Mouse (Mus musculus): ENCODE results near the gene Plcb2. TPM values are rescaled to one million over a fixed set of nuclear protein-coding genes. Genes with fewer than 3 reads are reported as not detected.

Plcb2 gene
- total and polyA plus RNA-seq, 2 experiments from 2014 or later: 0.63 to 2.4 TPM

DNA sequence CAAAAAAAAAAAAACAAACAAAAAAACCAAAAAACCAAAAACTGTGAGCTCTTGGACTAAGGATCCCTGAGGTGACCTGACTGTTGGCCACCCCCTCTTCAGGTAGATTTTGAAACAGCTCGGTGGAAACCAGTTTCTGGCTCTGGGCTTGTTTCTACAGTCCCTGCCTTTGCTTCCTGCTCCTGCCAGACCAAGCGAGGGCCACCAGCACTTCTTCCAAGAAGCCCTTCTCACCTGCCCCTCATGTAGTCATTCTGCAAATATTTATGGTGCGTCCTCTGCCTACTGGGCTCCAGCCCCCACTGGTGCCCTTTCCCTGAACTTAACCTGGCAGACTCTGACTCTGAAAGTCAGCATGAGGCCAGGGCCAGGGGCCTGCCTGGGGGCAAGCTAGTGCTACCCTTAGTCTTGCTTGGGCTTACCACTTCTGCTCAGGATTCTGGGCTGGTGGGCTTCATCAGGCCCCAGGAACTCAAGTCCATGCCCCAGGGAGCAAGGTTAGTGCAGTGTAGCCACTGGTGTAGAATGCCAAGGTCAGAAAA lies 63.2 kb downstream of the Plcb2 start:
- DNase-seq (ENCODE audit: low spot score): no peak
- ATAC-seq (ENCODE audit: low FRiP score): no peak
- Histone ChIP-seq H3K4me2 (ENCODE audit: low read depth, low read length, poor library complexity, severe bottlenecking) (peak overlapping the region; percentile 79), H3K9me3 (ENCODE audit: low read length) (no peaks in the 10 kb centered on the region), H3K4me3 (ENCODE audit: low read depth, low read length) (peak overlapping the region; percentile 50), H3K27ac (ENCODE audit: low read depth, low read length) (no peak overlapping the region), H3K9ac (replicated peaks; ENCODE audit: low read length, poor library complexity, severe bottlenecking) (no peak overlapping the region), H3K27me3 (ENCODE audit: insufficient read depth, low read length) (no peaks in the 10 kb centered on the region), H3K4me1 (ENCODE audit: insufficient read depth, low read length) (peaks cover 26% of the 10 kb centered on the region; the same call in 1 of the 2 replicates), H3K36me3 (ENCODE audit: insufficient read depth, low read length) (no peaks in the 10 kb centered on the region)
- no peak for TF ChIP-seq CTCF (IDR thresholded peaks at IDR 0.05)
- WGBS: 75% methylated on average over 3 of the region's 3 CpGs

DNA sequence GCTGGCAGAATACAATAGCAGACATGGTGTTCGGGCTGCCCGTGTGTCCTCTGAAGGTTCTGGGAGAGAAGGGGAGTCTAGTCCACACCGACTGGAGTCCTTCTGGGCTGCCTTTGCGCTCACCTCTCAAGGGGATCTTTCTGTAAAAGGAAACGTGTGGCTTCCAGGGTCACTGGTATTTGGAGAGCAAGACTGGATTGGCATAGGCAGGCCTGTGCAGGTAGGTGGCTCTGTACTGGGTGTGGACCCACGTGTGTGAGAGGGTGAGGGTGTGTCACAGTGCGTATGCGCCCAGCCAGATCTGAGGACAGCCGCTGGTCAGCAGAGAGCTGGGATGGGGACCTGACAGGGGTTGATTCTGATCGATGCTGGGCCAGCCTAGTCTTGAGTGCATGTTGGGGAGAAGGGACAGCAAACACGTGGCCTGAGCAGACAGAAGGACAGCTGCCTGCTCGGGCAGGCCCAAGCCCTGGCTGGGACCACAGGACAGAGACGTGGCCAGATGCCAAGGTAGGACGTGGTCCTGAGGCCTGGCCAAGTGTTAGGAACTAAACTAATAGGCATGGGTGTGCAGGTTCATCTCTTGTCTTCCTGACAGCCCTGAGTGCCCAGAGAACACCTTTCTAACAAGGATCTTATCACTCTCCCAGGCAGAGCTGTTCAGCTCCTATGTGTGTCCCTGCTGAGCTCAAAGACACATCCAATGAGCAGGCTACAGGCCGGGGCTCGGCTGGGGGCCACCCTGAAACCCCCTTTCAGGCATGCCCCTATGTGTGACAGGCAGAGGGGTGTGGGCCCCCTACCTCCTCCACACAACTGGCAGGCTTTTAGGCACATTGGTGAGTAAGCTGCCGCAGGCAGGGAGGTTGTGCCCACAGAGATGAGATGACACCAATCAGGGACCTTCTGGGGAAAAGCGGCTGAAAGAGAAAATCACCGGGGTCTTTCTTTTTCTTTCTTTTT lies 64.2 kb downstream of the Plcb2 start:
- peak overlapping the region; percentile 88 for H3K27ac ChIP-seq (ENCODE audit: low read depth, low read length)
- no peak for DNase-seq (ENCODE audit: low spot score)

DNA sequence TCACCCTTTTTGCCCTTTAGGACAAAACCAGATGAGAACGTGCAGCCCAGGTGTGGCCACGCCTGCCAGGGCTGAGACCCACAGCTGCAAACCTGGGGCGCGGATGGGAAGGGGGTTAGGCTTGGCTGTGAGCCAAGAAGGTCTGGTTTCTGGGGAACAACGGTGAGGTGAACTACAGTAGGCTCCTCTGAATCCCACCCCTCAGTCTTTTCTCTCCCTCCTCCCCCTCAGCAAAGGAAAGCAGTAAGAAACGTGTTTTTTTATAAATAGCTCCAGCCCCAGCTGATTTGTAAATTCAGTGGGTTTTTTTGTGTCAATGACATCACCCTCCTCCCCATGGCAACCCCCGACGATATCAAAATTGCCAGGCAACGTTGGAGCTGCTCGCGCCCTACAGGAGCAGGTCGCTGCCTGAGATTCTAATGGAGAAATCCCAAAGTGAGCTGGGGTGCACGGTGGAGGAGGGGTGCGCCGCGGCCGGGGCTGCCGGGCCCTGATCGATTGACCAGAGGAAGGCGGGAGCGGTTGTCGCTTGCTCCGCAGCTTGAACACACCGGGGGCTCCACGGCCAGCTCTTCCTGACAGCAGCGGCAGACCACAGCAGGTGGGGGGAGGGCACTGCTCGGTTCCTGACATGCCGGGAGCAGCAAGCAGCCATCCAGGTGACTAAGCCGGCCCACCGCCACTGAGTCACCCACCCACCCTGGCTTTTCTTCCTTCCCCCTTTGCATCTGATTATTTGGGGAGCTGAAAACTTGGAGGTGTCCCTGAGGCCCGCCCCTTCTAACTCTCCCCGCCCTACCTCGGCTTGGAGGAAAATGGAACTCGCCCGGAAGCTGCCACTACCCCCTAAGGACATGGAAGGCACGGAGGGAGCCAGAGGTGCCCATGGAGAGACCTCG lies 65.1 kb downstream of the Plcb2 start, which contains the start of gene Pak6:
Gene Pak6 (plus strand): TSS at position 402 of the 902 bp plus-strand sequence.
- Histone ChIP-seq H3K36me3 (ENCODE audit: insufficient read depth, low read length) (no peaks in the 10 kb centered on the region), H3K9ac (replicated peaks; ENCODE audit: low read length, poor library complexity, severe bottlenecking) (peak within 1 kb of the TSS; percentile 62), H3K9me3 (ENCODE audit: low read length) (no peaks in the 10 kb centered on the region), H3K4me2 (ENCODE audit: low read depth, low read length, poor library complexity, severe bottlenecking) (peak within 1 kb of the TSS; percentile 79), H3K27me3 (ENCODE audit: insufficient read depth, low read length) (no peaks in the 10 kb centered on the region), H3K4me1 (ENCODE audit: insufficient read depth, low read length) (peaks cover 23% of the 10 kb centered on the region), H3K27ac (ENCODE audit: low read depth, low read length) (peak within 1 kb of the TSS; percentile 88), H3K4me3 (ENCODE audit: low read depth, low read length) (peak within 1 kb of the TSS; percentile 50)
- ATAC-seq (ENCODE audit: low FRiP score) (peak; percentile 76), DNase-seq (ENCODE audit: low spot score) (peak; percentile 67)
- 1% methylated on average over 35 of the region's 37 CpGs for WGBS
- no peak for TF ChIP-seq CTCF (IDR thresholded peaks at IDR 0.05)

More for the DNA sequence above, 64.2 kb downstream of the Plcb2 start:
- 33% methylated on average over 19 of the region's 19 CpGs for WGBS
- peak; percentile 43 for TF ChIP-seq CTCF (IDR thresholded peaks at IDR 0.05)
- Histone ChIP-seq H3K4me1 (ENCODE audit: insufficient read depth, low read length) (peaks cover 23% of the 10 kb centered on the region), H3K36me3 (ENCODE audit: insufficient read depth, low read length) (no peaks in the 10 kb centered on the region), H3K27me3 (ENCODE audit: insufficient read depth, low read length) (no peaks in the 10 kb centered on the region), H3K9me3 (ENCODE audit: low read length) (no peaks in the 10 kb centered on the region), H3K4me2 (ENCODE audit: low read depth, low read length, poor library complexity, severe bottlenecking) (peak overlapping the region; percentile 79), H3K4me3 (ENCODE audit: low read depth, low read length) (peak overlapping the region; percentile 50), H3K9ac (replicated peaks; ENCODE audit: low read length, poor library complexity, severe bottlenecking) (peak overlapping the region; percentile 62)
- peak; percentile 47 for ATAC-seq (ENCODE audit: low FRiP score)

DNA sequence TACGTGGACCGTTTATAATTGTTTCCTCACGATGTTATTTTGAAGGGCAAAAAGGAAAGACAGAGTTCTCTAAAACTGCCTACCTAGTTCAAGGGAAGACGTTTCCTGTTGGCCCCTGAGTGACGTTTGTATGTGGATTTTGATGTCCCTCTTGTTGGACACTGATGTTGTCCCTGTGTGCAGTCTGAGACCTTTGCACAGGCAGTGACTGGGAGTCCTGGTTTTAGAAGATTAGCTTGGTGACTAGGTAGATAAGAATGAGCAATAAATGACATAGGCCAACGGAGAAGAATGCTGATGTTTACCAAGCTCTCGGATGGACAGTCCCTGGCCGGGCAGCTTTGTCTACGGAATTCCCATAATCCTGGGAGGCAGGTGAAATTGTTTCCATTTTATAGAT lies 66.3 kb downstream of the Plcb2 start:
- peaks cover 23% of the 10 kb centered on the region for H3K4me1 ChIP-seq (ENCODE audit: insufficient read depth, low read length)
- DNase-seq (ENCODE audit: low spot score) (no peak), ATAC-seq (ENCODE audit: low FRiP score) (no peak)
- H3K27me3 ChIP-seq (ENCODE audit: insufficient read depth, low read length): no peaks in the 10 kb centered on the region
- no peaks in the 10 kb centered on the region for H3K36me3 ChIP-seq (ENCODE audit: insufficient read depth, low read length)
- H3K9me3 ChIP-seq (ENCODE audit: low read length): no peaks in the 10 kb centered on the region
- no peak overlapping the region for H3K9ac ChIP-seq (replicated peaks; ENCODE audit: low read length, poor library complexity, severe bottlenecking)
- TF ChIP-seq CTCF (IDR thresholded peaks at IDR 0.05): no peak
- H3K27ac ChIP-seq (ENCODE audit: low read depth, low read length): 0 out of 2 replicates have a peak overlapping the region, but pooled peaks have one; percentile 88
- H3K4me2 ChIP-seq (ENCODE audit: low read depth, low read length, poor library complexity, severe bottlenecking): no peak overlapping the region
- no peak overlapping the region for H3K4me3 ChIP-seq (ENCODE audit: low read depth, low read length)
- 81% methylated on average over 9 of the region's 9 CpGs for WGBS

DNA sequence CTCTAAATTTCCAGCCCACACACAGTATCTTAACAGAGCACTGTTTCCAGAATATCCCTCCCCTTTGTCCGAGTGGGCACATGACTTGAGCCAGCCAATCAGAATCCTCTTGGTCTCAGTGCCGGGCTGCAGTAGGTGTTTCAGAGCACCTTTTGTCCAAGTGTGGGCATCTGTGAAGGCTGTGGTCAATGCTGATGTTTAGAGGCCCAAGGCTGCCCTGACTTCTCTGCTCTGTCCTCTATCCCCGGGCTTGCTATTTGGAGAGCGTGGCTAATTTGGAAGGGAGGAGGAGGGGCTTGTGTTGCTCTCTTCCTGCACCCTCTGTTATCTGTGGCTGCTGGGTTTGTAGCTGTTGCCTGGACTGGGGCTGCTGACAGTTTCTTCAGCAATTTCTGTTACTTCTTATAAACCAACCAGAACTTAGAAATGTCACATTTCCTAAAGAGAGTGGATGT lies 68.2 kb downstream of the Plcb2 start:
- peak; percentile 74 for ATAC-seq (ENCODE audit: low FRiP score)
- peaks cover 10% of the 10 kb centered on the region for H3K4me1 ChIP-seq (ENCODE audit: insufficient read depth, low read length)
- H3K27me3 ChIP-seq (ENCODE audit: insufficient read depth, low read length): no peaks in the 10 kb centered on the region
- no peaks in the 10 kb centered on the region for H3K36me3 ChIP-seq (ENCODE audit: insufficient read depth, low read length)
- TF ChIP-seq CTCF (IDR thresholded peaks at IDR 0.05): no peak
- peak; percentile 62 for DNase-seq (ENCODE audit: low spot score)
- peak overlapping the region; percentile 54 for H3K9ac ChIP-seq (replicated peaks; ENCODE audit: low read length, poor library complexity, severe bottlenecking)
- H3K4me2 ChIP-seq (ENCODE audit: low read depth, low read length, poor library complexity, severe bottlenecking): peak overlapping the region; percentile 52
- WGBS: 0% methylated on average over 4 of the region's 4 CpGs
- H3K9me3 ChIP-seq (ENCODE audit: low read length): no peaks in the 10 kb centered on the region
- H3K27ac ChIP-seq (ENCODE audit: low read depth, low read length): peak overlapping the region; percentile 75
- H3K4me3 ChIP-seq (ENCODE audit: low read depth, low read length): peak overlapping the region; percentile 31; the same call in 1 of the 2 replicates
